Comparison of ENCODE assay signal across 18 mouse cellular contexts in genomic region chr8:87967866-87968620, GRCm38 (mm10). TPM values are rescaled to one million over a fixed set of nuclear protein-coding genes. Genes with fewer than 3 reads are reported as not detected.
DNase-seq lines count a peak whose midpoint lies in the region; ATAC-seq lines count a peak whose summit lies in the region.
"Had no signal": no experiment of that assay in that cellular context is flagged by ENCODE, and none has a peak within 500 bp of the region (broad histone marks: within the 10 kb centered on the region; RNA-seq: fewer than 3 reads in every experiment).

No protein-coding gene starts in this region.

- peaks cover 4% of the 10 kb centered on the region; the same call in 1 of the 2 replicates for H3K27me3 ChIP-seq in neural tube, embryonic 13.5 days
- peaks cover under 1% of the 10 kb centered on the region; the same call in 1 of the 2 replicates for H3K27me3 ChIP-seq in neural tube, embryonic 15.5 days (replicated peaks)
- peaks cover 25% of the 10 kb centered on the region for H3K27me3 ChIP-seq in embryonic facial prominence, embryonic 10.5 days (replicated peaks; ENCODE audit: low read depth, poor library complexity, severe bottlenecking)
- no peaks in the 10 kb centered on the region for H3K27me3 ChIP-seq in limb, embryonic 11.5 days (ENCODE audit: control insufficient read depth, insufficient read depth, low read length)
- H3K27me3 ChIP-seq: CH12.LX; embryonic facial prominence, embryonic 15.5 days had no signal

- H3K9me3 ChIP-seq in neural tube, embryonic 13.5 days = no peaks in the 10 kb centered on the region
- no peaks in the 10 kb centered on the region for H3K9me3 ChIP-seq in neural tube, embryonic 15.5 days (replicated peaks)
- no peaks in the 10 kb centered on the region for H3K9me3 ChIP-seq in embryonic facial prominence, embryonic 10.5 days
- no peaks in the 10 kb centered on the region for H3K9me3 ChIP-seq in limb, embryonic 11.5 days (ENCODE audit: control insufficient read depth, low read length)
- H3K9me3 ChIP-seq: embryonic facial prominence, embryonic 15.5 days had no signal

- ATAC-seq in neural tube, embryonic 13.5 days (ENCODE audit: low read depth) = no peak
- no peak for ATAC-seq in neural tube, embryonic 15.5 days (ENCODE audit: low FRiP score)
- no peak for ATAC-seq in limb, embryonic 11.5 days (ENCODE audit: insufficient number of reproducible peaks, low FRiP score, low TSS enrichment, low read depth)
- ATAC-seq: lung, postnatal 0 days had no signal

- H3K4me3 ChIP-seq in neural tube, embryonic 13.5 days = no peak overlapping the region
- no peak overlapping the region for H3K4me3 ChIP-seq in neural tube, embryonic 15.5 days (replicated peaks)
- H3K4me3 ChIP-seq in embryonic facial prominence, embryonic 10.5 days = no peak overlapping the region
- H3K4me3 ChIP-seq in limb, embryonic 11.5 days (ENCODE audit: low read depth, low read length) = no peak overlapping the region
- H3K4me3 ChIP-seq: embryonic facial prominence, embryonic 15.5 days had no signal

- DNase-seq in embryonic facial prominence, embryonic 10.5 days (ENCODE audit: low spot score) = no peak
- no peak for DNase-seq in limb, embryonic 11.5 days (ENCODE audit: low spot score)
- DNase-seq in gastrocnemius, postnatal 4 days (ENCODE audit: low spot score in 2 of 2) = no peak
- DNase-seq in cerebellum, adult 9-10 months = no peak
- no peak for DNase-seq in cerebellum, postnatal 25 days
- DNase-seq: cerebellum, adult 8-10 months; heart, adult 11 months; heart, postnatal 10 days; layer of hippocampus, postnatal 36 days; right cerebral cortex, postnatal 25 days; thymus, postnatal 36 days had no signal

- H3K27ac ChIP-seq in neural tube, embryonic 13.5 days (replicated peaks) = no peak overlapping the region; the same call in 1 of the 2 replicates
- no peak overlapping the region; the same call in 1 of the 2 replicates for H3K27ac ChIP-seq in neural tube, embryonic 15.5 days (replicated peaks)
- peak overlapping the region; percentile 75 for H3K27ac ChIP-seq in embryonic facial prominence, embryonic 10.5 days (replicated peaks)
- H3K27ac ChIP-seq in limb, embryonic 11.5 days (replicated peaks; ENCODE audit: low read depth, low read length) = peak overlapping the region; percentile 43; the same call in 1 of the 2 replicates
- H3K27ac ChIP-seq: embryonic facial prominence, embryonic 15.5 days had no signal

- no peaks in the 10 kb centered on the region for H3K36me3 ChIP-seq in neural tube, embryonic 13.5 days
- H3K36me3 ChIP-seq in neural tube, embryonic 15.5 days = no peaks in the 10 kb centered on the region
- H3K36me3 ChIP-seq in embryonic facial prominence, embryonic 10.5 days (replicated peaks) = no peaks in the 10 kb centered on the region
- H3K36me3 ChIP-seq in limb, embryonic 11.5 days (ENCODE audit: control insufficient read depth, insufficient read depth, low read length) = no peaks in the 10 kb centered on the region
- H3K36me3 ChIP-seq: embryonic facial prominence, embryonic 15.5 days had no signal

- no peak overlapping the region for H3K4me2 ChIP-seq in neural tube, embryonic 13.5 days
- H3K4me2 ChIP-seq in neural tube, embryonic 15.5 days = no peak overlapping the region
- H3K4me2 ChIP-seq in limb, embryonic 11.5 days (ENCODE audit: low read depth, severe bottlenecking) = no peak overlapping the region
- H3K4me2 ChIP-seq: embryonic facial prominence, embryonic 15.5 days; liver, embryonic 11.5 days had no signal

- H3K4me1 ChIP-seq in neural tube, embryonic 13.5 days (replicated peaks) = peaks cover 24% of the 10 kb centered on the region
- H3K4me1 ChIP-seq in neural tube, embryonic 15.5 days = peaks cover 9% of the 10 kb centered on the region
- H3K4me1 ChIP-seq in embryonic facial prominence, embryonic 10.5 days = peaks cover 27% of the 10 kb centered on the region
- H3K4me1 ChIP-seq in limb, embryonic 11.5 days (ENCODE audit: control insufficient read depth, insufficient read depth, low read length) = peaks cover 11% of the 10 kb centered on the region

- peak overlapping the region; percentile 9; the same call in 1 of the 2 replicates for H3K9ac ChIP-seq in neural tube, embryonic 13.5 days
- no peak overlapping the region for H3K9ac ChIP-seq in neural tube, embryonic 15.5 days (replicated peaks)
- peak overlapping the region; percentile 18 for H3K9ac ChIP-seq in limb, embryonic 11.5 days (ENCODE audit: low read length)
- H3K9ac ChIP-seq: embryonic facial prominence, embryonic 15.5 days had no signal

- WGBS in neural tube, embryonic 13.5 days = 28% methylated on average over 8 of the region's 8 CpGs
- WGBS in neural tube, embryonic 15.5 days = 41% methylated on average over 8 of the region's 8 CpGs
- 30% methylated on average over 8 of the region's 8 CpGs for WGBS in embryonic facial prominence, embryonic 10.5 days
- 41% methylated on average over 8 of the region's 8 CpGs for WGBS in limb, embryonic 11.5 days

RNA-seq across cellular contexts. Expression of gene Zfp423, which starts 8.6 kb away (rescaled TPM):
- polyA plus RNA-seq in neural tube, embryonic 13.5 days (2015; fragmentation: Nextera tagmentation; extraction: Ambion mirVana) = 35.5 and 57.9 TPM in 2 replicates
- polyA plus RNA-seq in neural tube, embryonic 15.5 days (2015; fragmentation: Nextera tagmentation; extraction: Ambion mirVana) = 16.5 and 18.5 TPM in 2 replicates
- 22.0 and 23.4 TPM in 2 replicates for polyA plus RNA-seq in embryonic facial prominence, embryonic 10.5 days (2016; fragmentation: Nextera tagmentation; extraction: Ambion mirVana)
- 39.2 and 41.1 TPM in 2 replicates for polyA plus RNA-seq in limb, embryonic 11.5 days (2014; fragmentation: Nextera tagmentation; extraction: Ambion mirVana)
- 10 to 100 TPM; 31.4 to 36.4 TPM for total RNA-seq in gastrocnemius, postnatal 4 days (2021)
- total RNA-seq: monocyte, adult 5-6 weeks had no signal

Comparison
In these comparisons a context has a peak if more than half of its experiments do, and no peak if none do; other contexts are left out.
1. H3K27ac ChIP-seq: peak in embryonic facial prominence, embryonic 10.5 days (single experiment) and limb, embryonic 11.5 days (single experiment); none in neural tube, embryonic 13.5 days (single experiment) and neural tube, embryonic 15.5 days (single experiment).